Mouse (Mus musculus) MEL (cell line): ENCODE results near the gene Fgf16. TPM values are rescaled to one million over a fixed set of nuclear protein-coding genes. Genes with fewer than 3 reads are reported as not detected.

ENCODE experiments used
- DNase-seq: peaks from one replicate; pipeline ENCODE4 v3.0.0; 2011; ENCODE audit warnings: low read depth, low spot score
- H3K27ac ChIP-seq: 2 replicates; pipeline ENCODE4 v1.5.1; 2012; ENCODE audit warnings: low read depth, mild to moderate bottlenecking, control low read depth, low read length, moderate library complexity; ENCODE audit not compliant: control insufficient read depth
- H3K27me3 ChIP-seq, 2 experiments: fragments of 150-350 bp in 1 of 2; sonication (generic) in 1 of 2; 2 replicates each; pipeline ENCODE4 v1.6.1; 2012; ENCODE audit warnings: low read length in 2 of 2, mild to moderate bottlenecking in 2 of 2, improper control_type of control experiment in 1 of 2, moderate library complexity in 1 of 2; ENCODE audit not compliant: insufficient read depth in 2 of 2, control insufficient read depth in 1 of 2
- H3K36me3 ChIP-seq, 2 experiments: 2 replicates each; pipeline ENCODE4 v1.6.1; 2012 to 2014; ENCODE audit warnings: low read length in 2 of 2, improper control_type of control experiment in 1 of 2, inconsistent platforms in 1 of 2, mild to moderate bottlenecking in 1 of 2; ENCODE audit not compliant: insufficient read depth in 2 of 2, control insufficient read depth in 1 of 2
- H3K4me1 ChIP-seq, 2 experiments: fragments of 150-350 bp in 1 of 2; sonication (generic) in 1 of 2; 2 replicates each; pipeline ENCODE4 v1.6.1; 2012; ENCODE audit warnings: low read length in 2 of 2, improper control_type of control experiment in 1 of 2, mild to moderate bottlenecking in 1 of 2; ENCODE audit not compliant: insufficient read depth in 2 of 2, control insufficient read depth in 1 of 2
- H3K4me3 ChIP-seq, 2 experiments: fragments of 150-350 bp in 1 of 2; sonication (generic) in 1 of 2; 2 replicates each; pipeline ENCODE4 v1.5.1; 2012; ENCODE audit warnings: low read depth in 2 of 2, low read length in 2 of 2, mild to moderate bottlenecking in 2 of 2, moderate library complexity in 2 of 2, control low read depth in 1 of 2, improper control_type of control experiment in 1 of 2; ENCODE audit not compliant: control insufficient read depth in 1 of 2, insufficient read depth in 1 of 2
- H3K79me2 ChIP-seq: 2 replicates; pipeline ENCODE4 v1.6.1; 2012; ENCODE audit warnings: mild to moderate bottlenecking, low read length, moderate library complexity; ENCODE audit not compliant: control insufficient read depth, poor library complexity, insufficient read depth
- H3K9ac ChIP-seq: 2 replicates; pipeline ENCODE4 v1.6.1; 2012; ENCODE audit warnings: low read depth, mild to moderate bottlenecking, control low read depth, low read length, moderate library complexity; ENCODE audit not compliant: control insufficient read depth, poor library complexity, severe bottlenecking
- H3K9me3 ChIP-seq: fragments of 150-350 bp; sonication (generic); replicated peaks from 2 replicates; pipeline ENCODE4 v1.6.1; 2012; ENCODE audit warnings: mild to moderate bottlenecking, low read length, improper control_type of control experiment, moderate library complexity; ENCODE audit not compliant: insufficient read depth
- CHD1 ChIP-seq: IDR thresholded peaks from 2 replicates; pipeline ENCODE4 v1.6.1; 2012; ENCODE audit warnings: low read depth, mild to moderate bottlenecking, inconsistent platforms, low read length, improper control_type of control experiment
- CTCF ChIP-seq, 3 experiments: IDR thresholded peaks in 2 of 3; conservative IDR thresholded peaks in 1 of 3; 2 replicates each; pipeline ENCODE4 v1.5.1; 2011 to 2012; ENCODE audit warnings: low read length in 3 of 3, low read depth in 2 of 3, mild to moderate bottlenecking in 2 of 3, improper control_type of control experiment in 1 of 3, inconsistent platforms in 1 of 3, mixed read lengths in 1 of 3, moderate library complexity in 1 of 3; ENCODE audit not compliant: control insufficient read depth in 1 of 3, insufficient read depth in 1 of 3, poor library complexity in 1 of 3, severe bottlenecking in 1 of 3
- E2F4 ChIP-seq: IDR thresholded peaks from 2 replicates; pipeline ENCODE4 v1.6.1; 2011; ENCODE audit warnings: low read depth, low read length, improper control_type of control experiment, borderline replicate concordance
- EP300 ChIP-seq, 2 experiments: IDR thresholded peaks; 2 replicates each; pipeline ENCODE4 v1.6.1; 2011; ENCODE audit warnings: improper control_type of control experiment in 2 of 2, low read length in 2 of 2, low read depth in 1 of 2, mild to moderate bottlenecking in 1 of 2
- GABPA ChIP-seq: IDR thresholded peaks from 2 replicates; pipeline ENCODE4 v1.6.1; 2012; ENCODE audit warnings: low read depth, mild to moderate bottlenecking, inconsistent platforms, low read length, improper control_type of control experiment, moderate library complexity
- MAX ChIP-seq: IDR thresholded peaks from 2 replicates; pipeline ENCODE4 v1.6.1; 2011; ENCODE audit warnings: low read length, improper control_type of control experiment
- MEF2A ChIP-seq: IDR thresholded peaks from 2 replicates; pipeline ENCODE4 v1.6.1; 2014; ENCODE audit warnings: low read depth, mild to moderate bottlenecking, inconsistent platforms, low read length, improper control_type of control experiment; ENCODE audit not compliant: poor library complexity, insufficient replicate concordance, severe bottlenecking; ENCODE audit errors: extremely low read depth
- MXI1 ChIP-seq: IDR thresholded peaks from 2 replicates; pipeline ENCODE4 v1.6.1; 2011; ENCODE audit warnings: mild to moderate bottlenecking, low read depth, low read length, improper control_type of control experiment
- MYB ChIP-seq: IDR thresholded peaks from 2 replicates; pipeline ENCODE4 v1.6.1; 2011; ENCODE audit warnings: mild to moderate bottlenecking, low read depth, low read length, improper control_type of control experiment
- NELFE ChIP-seq: IDR thresholded peaks from 2 replicates; pipeline ENCODE4 v1.6.1; 2011; ENCODE audit warnings: low read depth, low read length, improper control_type of control experiment
- RAD21 ChIP-seq: IDR thresholded peaks from 2 replicates; pipeline ENCODE4 v1.6.1; 2011; ENCODE audit warnings: mild to moderate bottlenecking, low read depth, low read length, improper control_type of control experiment
- TAL1 ChIP-seq: IDR thresholded peaks from 2 replicates; pipeline ENCODE4 v1.6.1; 2012; ENCODE audit warnings: mild to moderate bottlenecking, inconsistent platforms, low read length, moderate library complexity, mixed read lengths
- USF1 ChIP-seq: IDR thresholded peaks from 2 replicates; pipeline ENCODE4 v1.6.1; 2014; ENCODE audit warnings: low read depth, mild to moderate bottlenecking, inconsistent platforms, low read length, improper control_type of control experiment, moderate library complexity
- ZC3H11A ChIP-seq: IDR thresholded peaks from 2 replicates; pipeline ENCODE4 v1.6.1; 2012; ENCODE audit warnings: low read depth, mild to moderate bottlenecking, inconsistent platforms, low read length, improper control_type of control experiment
- ZKSCAN1 ChIP-seq: IDR thresholded peaks from 2 replicates; pipeline ENCODE4 v1.6.1; 2012; ENCODE audit warnings: low read depth, mild to moderate bottlenecking, inconsistent platforms, low read length, improper control_type of control experiment, moderate library complexity
- ZMIZ1 ChIP-seq: IDR thresholded peaks from 2 replicates; pipeline ENCODE4 v1.6.1; 2012; ENCODE audit warnings: low read depth, mild to moderate bottlenecking, inconsistent platforms, low read length, improper control_type of control experiment, moderate library complexity
- polyA plus RNA-seq, 2 experiments: library from polyadenylated mRNA; stranded (reverse) in 1 of 2; unstranded in 1 of 2; fragments of >175 nt in 1 of 2; fragments of >200 nt in 1 of 2; gene quantifications; 2 replicates each; pipeline versions ENCODE4 v1.2.1 to v1.2.4; 2012; ENCODE audit warnings: low replicate concordance in 2 of 2, low read depth in 1 of 2; ENCODE audit not compliant: insufficient read length in 2 of 2, insufficient read depth in 1 of 2, missing spikeins in 1 of 2
- total RNA-seq: library from RNA; depleted of rRNA; stranded (reverse); fragments of 300-350 nt; gene quantifications from 2 replicates; pipeline ENCODE4 v1.2.3, GENCODE M21; 2012

Fgf16 gene
- total and polyA plus RNA-seq, 3 experiments: not detected

DNA sequence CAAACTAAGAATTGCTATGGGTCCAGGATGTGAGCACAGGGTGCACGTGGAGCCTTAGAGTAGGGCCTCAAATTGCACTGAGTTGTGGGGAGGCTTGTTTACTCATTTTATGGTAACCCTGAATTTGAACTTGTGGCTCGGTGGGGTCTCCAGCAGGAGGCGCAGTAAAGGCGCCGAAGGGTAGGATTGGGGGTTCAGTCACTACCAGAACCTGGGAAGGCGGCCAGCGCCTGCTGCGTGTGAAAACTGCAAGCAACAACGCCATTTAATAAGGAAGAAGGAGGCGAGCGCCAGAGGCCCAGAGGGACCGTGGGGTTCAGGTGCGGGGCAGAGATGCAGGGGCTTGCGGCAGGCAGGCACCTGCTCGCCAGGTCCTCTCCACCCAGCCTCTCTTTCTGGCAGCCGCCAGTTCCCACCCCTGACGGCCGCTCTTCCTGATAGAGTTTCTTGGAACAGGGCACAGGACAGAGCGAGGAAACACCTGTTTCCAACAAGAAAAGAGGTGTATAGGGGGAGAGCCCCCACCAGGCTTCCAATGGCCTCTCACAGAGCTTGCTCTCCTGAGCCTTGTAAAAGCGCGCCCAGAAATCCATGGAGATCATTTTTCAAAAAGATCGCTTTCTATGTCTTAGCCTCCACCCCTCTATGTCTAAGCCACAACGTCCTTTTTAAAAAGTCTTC is 1.1 kb upstream of the Fgf16 start:
- TF ChIP-seq MAX: no peak
- H3K27ac ChIP-seq: no peak overlapping the region
- H3K4me3 ChIP-seq: no peak overlapping the region
- H3K27me3 ChIP-seq: no peaks in the 10 kb centered on the region
- no peaks in the 10 kb centered on the region for H3K9me3 ChIP-seq
- H3K4me1 ChIP-seq: no peaks in the 10 kb centered on the region
- H3K79me2 ChIP-seq: no peaks in the 10 kb centered on the region
- no peak overlapping the region for H3K9ac ChIP-seq
- DNase-seq: no peak
- H3K36me3 ChIP-seq: no peaks in the 10 kb centered on the region

DNA sequence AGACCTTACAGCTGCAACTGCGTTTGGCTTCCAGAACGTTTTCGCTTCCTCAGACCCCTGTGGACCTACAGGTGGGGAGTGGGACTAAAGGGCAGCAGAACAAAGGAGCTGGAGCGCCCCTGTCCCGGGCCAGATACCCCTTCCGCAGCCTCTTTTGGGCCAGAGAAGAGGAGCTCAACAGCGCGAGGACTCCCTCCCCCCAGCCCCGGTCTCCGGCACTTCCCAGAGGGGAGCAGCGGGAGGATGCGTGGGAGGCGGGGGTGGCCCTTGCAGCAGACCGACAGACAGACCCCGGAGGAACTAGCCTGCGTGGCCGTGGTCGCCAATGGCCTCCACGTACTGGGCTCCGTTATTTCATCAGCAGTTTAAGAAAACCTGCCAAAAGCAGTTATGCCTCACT is 467 bp upstream of the Fgf16 start:
- Histone ChIP-seq H3K9me3 (no peaks in the 10 kb centered on the region), H3K4me3 (no peak overlapping the region), H3K27me3 (no peaks in the 10 kb centered on the region), H3K27ac (no peak overlapping the region), H3K79me2 (no peaks in the 10 kb centered on the region)
- TF ChIP-seq RAD21: no peak
- no peak for TF ChIP-seq MEF2A
- no peak for TF ChIP-seq E2F4
- no peak for TF ChIP-seq GABPA
- no peak for TF ChIP-seq ZMIZ1
- no peak for TF ChIP-seq ZKSCAN1
- TF ChIP-seq ZC3H11A: no peak
- TF ChIP-seq, all 39 proteins: peak for 0
- H3K36me3 ChIP-seq: no peaks in the 10 kb centered on the region
- no peaks in the 10 kb centered on the region for H3K4me1 ChIP-seq
- H3K9ac ChIP-seq: no peak overlapping the region
- no peak for DNase-seq

DNA sequence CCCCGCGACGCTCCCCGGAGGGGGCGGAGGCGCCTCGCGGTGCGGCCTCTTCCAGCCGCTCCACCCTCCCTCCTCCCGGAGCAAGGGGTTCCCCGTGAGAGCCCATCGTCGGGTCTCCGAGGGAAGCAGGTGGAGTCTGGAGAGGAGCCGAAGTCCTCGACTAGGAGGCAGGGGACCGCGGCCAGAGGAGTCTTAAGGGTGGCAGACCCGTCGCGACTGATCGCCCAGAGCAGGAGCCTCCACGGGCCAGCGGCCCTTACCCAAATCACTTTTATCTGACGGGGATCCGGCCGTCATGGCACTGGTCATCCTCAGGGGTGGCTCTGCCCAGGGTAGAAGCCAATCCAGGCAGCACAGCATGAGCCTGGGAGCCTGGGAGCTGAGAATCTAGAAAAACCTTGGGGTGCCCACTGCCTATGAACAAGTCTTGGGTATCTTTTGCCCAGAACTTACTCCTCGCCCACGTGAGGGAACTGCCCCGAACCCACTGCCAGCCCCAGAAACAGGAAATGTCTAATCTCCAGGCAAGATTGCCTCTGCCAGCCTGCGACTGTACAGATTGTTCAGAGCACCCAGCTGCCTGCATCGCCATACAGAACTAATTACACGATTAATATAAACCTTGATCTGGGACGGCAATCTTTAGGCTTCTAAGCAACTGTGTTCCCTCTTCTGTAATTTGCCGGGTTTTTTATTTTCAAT is 1.1 kb downstream of the Fgf16 start:
- no peaks in the 10 kb centered on the region for H3K27me3 ChIP-seq
- no peak overlapping the region for H3K27ac ChIP-seq
- H3K9ac ChIP-seq: no peak overlapping the region
- H3K4me3 ChIP-seq: no peak overlapping the region
- no peak for DNase-seq
- no peaks in the 10 kb centered on the region for H3K79me2 ChIP-seq
- H3K4me1 ChIP-seq: no peaks in the 10 kb centered on the region
- no peaks in the 10 kb centered on the region for H3K36me3 ChIP-seq
- TF ChIP-seq TAL1 (no peak), CTCF (IDR thresholded peaks at IDR 0.05 in 2 of 3, conservative IDR thresholded peaks at IDR 0.05 in 1 of 3; ENCODE audit: control insufficient read depth in 1 of 3, insufficient read depth in 1 of 3, low read depth in 2 of 3, low read length in 3 of 3, poor library complexity in 1 of 3, severe bottlenecking in 1 of 3) (no peak), MXI1 (no peak), MEF2A (no peak), E2F4 (no peak), CHD1 (no peak), USF1 (no peak), NELFE (no peak), MYB (no peak), EP300 (IDR thresholded peaks at IDR 0.05; ENCODE audit: low read depth in 1 of 2, low read length in 2 of 2) (no peak)
- no peaks in the 10 kb centered on the region for H3K9me3 ChIP-seq
